Mouse (Mus musculus) cerebellum, adult (tissue): ENCODE measurements at regions not wholly inside any gene's neighbourhood (a gene's known extent, or its start where the extent isn't known, plus 50 kb on each side); places are given as distances from the start of the nearest gene placed in this dataset.
A peak's percentile ranks its signal among the peaks of the same experiment; 100 is the strongest.

Experiments
- ATAC-seq: cut with Nextera tagmentation; 2 replicates; pipeline ENCODE4 v1.9.2; 2017; ENCODE audit warnings: mild to moderate bottlenecking, moderate library complexity, mixed read lengths; ENCODE audit not compliant: insufficient number of reproducible peaks, low FRiP score, low TSS enrichment

DNA sequence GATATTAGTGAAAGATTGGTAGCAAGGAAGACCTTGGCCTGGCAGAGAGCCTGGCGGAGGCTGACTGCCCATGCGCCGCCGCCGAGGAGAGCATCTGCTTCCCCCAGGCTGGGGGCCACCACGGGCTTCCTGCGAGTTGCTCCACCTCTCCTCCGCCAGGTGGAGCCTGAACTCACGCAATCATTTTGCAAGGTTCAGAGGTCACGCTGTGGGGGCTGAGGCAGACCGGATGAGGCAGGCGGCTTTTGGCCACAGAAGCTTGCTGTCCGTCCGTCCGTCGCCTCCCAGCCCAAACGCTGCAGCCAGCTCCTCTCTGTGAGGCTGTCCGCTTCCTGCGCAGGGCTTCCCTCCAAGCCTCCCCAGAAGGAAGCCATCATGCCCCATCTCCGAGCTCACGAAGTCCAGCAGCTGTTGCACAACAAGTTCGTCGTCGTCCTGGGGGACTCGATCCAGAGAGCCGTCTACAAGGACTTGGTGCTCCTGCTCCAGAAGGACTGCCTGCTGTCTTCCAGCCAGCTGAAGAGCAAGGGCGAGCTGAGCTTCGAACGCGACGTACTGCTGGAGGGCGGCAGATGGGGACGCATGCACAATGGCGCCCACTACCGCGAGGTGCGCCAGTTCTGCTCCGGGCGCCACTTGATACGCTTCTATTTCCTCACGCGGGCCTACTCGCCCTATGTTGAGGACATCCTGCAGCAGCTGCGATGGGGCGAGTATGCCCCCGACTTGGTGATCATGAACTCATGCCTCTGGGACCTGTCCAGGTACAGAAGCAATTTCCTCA, 269.3 kb upstream of the Erbb4 start:
- ATAC-seq, result no peak

DNA sequence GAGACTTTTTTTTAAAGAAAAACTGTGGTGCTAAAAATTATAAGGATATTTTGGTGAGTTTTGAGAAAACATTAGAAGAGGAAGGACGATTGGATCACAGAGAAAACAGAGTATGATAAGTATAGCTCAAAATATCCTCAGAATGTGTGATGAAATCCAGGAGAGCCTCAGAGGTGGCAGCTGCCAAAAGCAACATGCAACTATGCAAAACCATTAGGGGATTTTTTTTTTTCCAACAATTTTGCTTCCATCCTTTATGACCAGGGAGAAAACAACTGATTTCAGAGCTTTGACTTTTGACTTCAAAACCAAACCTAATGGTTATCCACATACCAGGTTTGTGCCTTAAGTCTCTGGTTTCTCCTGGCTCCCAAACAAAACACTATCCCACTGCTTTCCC, 267.4 kb upstream of the Erbb4 start:
- ATAC-seq, result no peak

DNA sequence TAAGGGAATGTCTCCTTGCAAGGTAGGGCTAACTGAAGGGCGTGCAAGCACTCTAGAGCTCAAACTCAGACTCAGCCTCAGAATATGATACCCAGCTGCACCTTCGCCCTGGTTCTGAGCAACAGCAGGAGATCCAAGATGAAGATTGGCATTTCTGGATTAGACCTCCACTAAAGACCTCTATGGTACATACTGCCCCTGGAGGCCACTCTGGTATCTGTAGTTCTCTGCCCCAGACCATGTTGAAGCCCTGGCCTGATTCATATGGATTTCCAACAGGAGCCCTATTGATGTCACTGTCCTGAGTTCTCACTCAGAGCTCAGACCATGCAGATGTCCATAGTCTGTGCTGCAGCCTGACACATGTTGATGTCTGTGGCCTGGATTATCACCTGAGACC, 262.2 kb upstream of the Erbb4 start:
- no peak for ATAC-seq

DNA sequence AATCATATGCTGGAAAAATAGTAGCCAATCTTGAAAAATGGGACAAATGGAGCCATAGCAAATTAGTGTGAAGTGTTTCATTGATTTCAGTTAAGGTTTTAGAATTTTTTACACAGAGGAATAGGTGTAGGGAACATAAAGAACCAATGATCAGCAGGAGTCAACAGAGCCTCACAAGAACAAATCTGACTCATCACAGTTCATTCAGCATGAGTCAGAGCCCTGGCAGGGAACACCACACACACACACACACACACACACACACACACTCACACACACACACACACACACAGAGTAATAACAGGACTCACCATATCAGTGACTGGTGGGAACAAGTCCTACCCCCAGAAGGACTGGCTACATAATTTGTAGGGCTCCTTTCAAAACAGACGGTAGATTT, 259.7 kb upstream of the Erbb4 start:
- ATAC-seq, result no peak

DNA sequence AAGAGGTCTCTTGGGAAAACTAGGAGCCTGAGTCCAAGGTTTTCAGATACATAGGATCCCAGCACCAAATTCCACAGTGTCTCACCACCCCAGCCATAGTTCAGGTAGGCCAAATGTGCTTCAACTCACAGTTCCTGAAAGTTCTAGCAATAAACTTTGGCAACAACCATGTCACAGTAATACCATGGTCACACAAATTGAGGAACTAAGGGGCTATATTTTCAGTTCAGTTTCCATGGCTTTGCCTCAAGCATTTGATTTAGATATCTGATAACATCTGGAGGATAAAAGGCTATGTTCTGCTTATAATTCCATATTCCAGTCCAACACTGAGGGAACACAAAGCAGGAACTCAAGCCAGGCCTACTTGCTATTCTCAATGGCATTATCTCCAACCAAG, 256.2 kb upstream of the Erbb4 start:
- ATAC-seq, result no peak

DNA sequence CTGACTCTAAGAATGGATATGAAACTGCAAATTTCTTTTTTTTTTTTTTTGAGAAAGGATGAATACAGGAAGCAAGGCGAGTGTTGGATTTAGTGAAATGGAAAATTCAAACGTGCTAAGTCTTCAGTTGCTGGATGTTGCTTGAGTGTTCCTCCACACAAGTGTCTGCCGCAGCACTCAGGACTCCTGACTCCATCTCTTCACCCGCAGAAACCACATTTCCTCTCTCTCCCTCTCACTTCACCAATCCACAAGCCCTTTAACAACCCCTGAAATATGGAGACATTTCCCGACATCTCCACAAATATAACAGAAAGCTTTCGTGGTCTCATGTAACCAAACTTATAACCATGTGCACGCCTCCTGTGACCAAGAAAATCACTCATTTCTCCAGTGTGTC, 249.7 kb upstream of the Erbb4 start:
- no peak for ATAC-seq

DNA sequence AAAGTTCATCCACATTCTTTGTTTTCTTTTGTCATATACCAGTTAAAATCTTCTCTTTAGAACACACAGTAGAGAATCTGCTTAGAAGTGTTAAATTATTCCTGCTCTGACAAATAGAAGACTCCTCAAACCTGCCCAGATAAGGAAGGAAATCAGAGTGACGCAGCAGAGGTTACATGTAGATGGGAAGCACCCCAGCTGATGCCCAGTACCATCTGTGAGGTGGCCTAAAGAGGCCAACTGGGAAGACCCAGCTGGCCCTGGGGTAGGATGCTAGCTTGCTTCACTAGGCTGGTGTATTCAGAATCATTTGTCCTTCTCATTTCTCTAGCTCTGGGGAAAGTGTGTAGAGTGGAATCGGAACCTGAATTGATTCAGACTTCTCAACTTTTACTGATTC, 242.6 kb upstream of the Erbb4 start:
- ATAC-seq, result no peak

DNA sequence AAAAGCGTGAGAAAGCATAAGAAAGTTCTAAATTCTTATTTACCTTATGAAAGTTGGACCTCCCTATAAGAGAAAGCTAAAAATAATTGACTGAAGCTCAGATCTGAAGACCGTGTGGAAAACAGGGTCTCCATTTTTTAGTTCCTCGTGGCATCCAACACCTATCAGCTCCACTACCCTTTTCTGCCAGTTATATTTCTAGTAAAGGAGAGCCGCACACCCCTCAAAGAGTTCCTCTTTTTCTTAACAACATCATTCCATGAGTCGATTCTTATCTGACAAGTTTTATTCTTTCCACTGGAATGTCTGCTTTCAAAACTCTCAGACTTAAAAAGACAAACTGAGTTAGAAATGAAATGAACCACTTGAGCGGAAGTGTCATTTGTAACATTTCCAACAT, 242.0 kb upstream of the Erbb4 start:
- no peak for ATAC-seq

DNA sequence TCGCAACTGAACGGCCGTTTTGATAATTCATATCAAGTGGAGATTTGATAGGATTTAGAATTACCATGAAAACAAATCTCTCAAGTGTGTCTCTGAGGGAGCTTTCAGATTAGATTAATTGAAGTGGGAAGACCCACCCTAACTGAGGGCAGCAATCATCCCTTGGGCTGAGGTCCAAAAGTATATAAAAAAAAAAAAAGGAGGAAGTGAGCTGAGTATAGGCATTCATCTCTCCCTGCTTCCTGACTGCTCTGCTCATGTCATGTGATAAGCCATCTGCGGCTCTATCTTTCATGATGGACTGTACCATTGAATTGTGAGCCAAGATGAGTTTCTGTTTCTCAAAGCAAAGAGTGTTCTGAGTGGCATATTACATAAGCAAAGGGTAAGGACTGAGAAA, 234.2 kb upstream of the Erbb4 start:
- no peak for ATAC-seq

DNA sequence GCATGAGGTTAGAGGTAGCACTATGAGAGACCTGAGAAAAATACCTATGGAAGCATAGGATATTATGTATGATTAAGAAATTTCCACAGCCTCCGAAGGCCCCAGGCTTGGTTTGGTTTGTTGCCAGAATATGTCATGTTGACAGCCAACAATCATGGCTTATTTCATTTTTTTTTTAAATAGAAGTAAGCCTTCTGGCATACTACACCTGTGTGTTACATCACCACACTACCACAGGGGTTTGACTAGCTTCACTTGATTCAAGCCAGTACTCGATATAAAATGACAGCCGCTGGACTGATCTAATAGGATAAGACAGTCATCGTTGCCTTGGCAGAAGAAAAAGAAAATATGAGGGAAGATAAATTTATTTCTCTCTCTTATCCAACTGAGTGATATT, 232.6 kb upstream of the Erbb4 start:
- no peak for ATAC-seq

DNA sequence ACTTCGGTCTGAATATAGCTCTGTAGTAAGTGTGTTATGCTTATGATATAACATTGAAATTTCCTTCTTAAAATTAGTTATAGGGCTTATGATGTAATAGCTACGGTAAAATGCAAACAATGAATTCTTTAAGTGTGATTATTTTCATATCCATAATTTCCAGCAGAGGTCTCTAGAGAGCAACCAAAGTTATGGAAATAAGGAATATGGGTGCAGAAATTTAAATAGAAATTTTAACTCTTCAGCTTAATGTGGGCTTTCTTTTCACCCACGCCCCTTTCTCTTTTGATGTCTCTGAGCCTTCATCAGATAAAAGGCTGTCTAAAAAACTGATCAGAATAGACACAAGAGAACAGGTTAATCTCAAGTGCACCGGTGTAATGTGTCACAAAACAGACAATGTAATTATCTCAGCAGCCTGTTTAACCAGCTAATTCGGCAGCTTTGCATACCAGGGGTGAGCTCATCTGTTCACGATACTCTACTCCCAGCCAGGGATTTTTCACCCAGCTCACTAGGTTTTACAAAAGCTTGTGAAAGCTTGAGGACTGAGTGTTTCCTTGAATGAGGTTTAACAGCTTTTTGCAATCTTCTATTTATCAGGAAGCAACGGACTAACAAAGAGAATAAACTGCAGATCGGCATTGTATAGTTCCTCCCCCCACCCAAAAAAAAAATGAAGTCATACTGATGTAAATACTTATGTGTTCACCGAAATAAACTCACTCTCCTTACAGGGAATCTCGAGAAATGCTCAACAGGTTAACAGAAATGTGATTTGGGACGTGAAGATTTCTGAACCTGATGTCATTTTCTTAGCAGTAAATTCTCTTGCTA, 223.8 kb upstream of the Erbb4 start:
- 0 out of 2 replicates have a peak, but pooled peaks have one; percentile 40 for ATAC-seq

DNA sequence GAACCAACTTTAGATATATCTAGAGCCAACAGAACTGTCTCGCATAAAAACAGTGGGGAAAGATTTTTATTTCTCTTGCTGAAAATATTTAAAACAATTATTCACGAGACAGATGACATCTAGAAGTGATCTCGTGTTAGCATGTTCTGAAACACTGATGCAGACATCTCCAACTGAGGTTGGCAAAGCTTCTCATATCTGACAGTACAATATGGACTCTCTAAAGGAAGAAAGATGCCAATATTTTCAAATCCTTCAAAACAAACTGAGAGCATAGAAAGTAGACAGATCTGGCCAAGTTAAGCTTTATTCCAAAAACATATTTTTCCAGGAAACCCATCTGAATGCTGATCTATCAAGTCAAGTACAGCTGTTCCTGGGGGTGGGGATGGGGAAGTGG, 221.5 kb upstream of the Erbb4 start:
- ATAC-seq, result no peak

DNA sequence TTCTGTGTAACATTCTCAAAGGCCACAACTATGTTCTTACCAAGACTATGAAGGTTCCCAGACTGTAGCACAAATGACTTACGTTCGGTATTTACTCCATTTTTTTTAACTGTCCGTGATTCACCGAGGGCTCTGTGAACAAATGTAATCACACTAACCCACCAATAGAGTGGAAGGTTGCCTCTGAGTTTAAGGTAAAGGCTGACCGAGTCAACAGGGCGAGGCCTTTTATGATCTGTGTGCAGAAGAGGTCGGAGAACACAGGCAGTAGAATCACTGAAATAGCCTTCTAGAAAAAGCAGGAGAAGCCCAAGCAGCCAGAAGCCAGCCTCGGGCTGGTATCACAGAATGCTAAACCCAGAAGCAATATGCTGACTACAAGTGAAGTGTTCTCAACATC, 218.9 kb upstream of the Erbb4 start:
- ATAC-seq, result no peak

DNA sequence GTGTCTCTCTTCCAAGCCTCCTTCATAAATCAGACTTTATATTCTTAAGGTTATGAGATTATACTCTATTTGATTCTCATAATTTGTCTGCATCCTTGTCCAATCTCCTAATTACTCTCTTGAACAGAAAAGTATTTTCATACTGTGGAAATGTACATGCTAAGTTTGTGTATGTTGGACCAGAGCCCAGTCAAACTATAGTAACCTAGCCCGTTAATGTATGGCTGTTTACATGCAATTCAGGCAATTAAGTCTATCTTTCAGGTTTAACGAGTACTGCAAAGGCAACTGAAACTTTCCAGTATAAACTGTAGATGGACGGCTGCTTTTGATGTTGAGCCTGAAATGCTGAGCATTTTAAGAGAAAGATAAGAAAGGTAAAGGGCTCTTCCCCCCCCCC, 211.7 kb upstream of the Erbb4 start:
- ATAC-seq, result no peak

DNA sequence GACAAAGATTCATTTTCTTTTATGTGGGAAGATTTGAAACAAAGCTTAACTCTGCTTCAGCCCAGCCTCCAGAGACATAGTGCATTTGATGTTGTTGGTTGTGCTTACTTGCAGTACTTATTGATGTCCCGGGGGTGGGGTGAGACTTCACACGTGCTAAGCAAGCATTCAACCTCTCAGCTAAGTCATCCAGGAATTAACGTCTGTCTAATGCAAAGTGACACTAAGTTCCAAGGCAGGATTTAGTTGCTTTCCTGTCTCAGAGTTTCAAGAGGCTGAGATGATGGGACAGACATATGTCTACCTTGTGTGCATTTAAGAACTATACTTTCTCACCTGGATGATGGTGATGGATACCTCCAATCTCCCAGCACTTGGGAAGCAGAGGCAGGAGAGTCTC, 189.0 kb upstream of the Erbb4 start:
- no peak for ATAC-seq

DNA sequence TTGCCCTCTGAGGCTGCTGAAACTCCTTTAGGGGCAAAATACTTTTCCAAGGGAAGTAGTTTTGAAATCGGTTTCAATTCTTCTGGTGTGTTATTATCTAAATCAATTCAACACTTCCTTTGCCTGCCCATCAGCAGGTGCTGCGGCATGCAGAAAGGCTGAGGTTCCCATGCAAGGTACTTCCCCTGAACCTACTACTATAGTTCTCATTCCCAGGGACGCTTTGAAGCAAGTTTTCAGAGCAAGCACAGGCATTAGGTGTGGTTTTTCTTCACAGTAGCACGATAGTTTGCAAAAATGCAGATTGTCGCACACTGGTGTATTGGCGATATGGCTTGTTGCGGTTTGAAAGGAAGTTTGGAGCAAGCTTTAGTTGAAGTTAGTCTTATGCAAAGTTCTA, 183.5 kb upstream of the Erbb4 start:
- ATAC-seq, result no peak

DNA sequence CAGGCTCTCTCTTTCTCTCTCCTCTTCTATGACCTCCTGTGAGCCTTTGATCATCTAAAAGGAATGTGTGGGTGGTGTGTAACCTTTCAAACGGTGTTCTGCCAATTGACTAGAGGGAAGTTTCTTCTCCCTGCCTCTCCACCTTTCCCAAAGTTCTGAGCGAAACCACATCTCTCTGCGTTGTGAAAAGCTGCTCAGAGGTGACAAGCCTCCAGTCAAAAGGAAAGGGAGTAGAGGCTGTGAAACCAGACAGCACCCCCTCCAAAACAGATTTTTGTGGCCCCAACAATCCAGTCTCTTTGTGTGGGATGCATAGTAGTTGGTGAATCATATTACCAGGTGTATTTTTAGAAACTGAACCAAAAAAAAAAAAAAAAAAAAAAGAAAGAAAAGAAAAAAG, 178.5 kb upstream of the Erbb4 start:
- no peak for ATAC-seq

DNA sequence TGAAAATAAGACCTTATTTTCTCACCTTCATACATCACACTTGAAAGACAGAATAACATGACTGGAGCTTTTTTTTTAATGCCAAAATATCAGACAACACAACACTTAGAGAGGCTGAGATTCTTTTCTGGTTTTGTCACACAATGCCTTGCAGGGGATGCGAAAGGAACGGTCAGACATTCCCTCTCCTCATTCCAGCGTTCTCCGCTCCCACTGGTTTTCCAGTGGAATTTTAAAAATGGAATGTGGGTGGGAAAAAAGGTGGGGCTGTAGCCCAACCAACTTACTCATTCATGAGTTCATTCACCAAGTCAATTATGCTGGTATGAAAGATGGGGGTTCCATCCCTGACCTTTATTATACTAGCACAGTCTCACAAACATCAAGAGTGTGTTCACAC, 169.6 kb upstream of the Erbb4 start:
- ATAC-seq, result no peak

DNA sequence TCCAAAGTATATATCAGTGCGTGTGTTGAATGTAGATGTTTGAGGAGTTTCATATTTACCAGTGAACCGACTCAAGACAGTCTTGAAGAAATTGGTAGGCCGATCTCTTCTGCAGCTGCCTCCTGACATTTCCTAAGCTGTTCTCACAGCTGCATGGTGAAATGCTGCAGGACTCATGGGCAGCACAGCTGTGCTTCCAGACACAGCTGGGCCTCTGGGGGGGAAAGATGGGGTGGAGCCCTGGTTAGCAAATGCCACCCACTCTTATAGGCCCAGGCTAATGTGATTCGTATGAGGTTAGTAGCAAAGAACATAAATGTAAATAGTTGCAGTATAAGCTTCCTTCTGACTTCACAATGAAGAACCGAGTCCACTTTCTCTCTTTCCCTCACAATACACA, 139.8 kb upstream of the Erbb4 start:
- no peak for ATAC-seq

DNA sequence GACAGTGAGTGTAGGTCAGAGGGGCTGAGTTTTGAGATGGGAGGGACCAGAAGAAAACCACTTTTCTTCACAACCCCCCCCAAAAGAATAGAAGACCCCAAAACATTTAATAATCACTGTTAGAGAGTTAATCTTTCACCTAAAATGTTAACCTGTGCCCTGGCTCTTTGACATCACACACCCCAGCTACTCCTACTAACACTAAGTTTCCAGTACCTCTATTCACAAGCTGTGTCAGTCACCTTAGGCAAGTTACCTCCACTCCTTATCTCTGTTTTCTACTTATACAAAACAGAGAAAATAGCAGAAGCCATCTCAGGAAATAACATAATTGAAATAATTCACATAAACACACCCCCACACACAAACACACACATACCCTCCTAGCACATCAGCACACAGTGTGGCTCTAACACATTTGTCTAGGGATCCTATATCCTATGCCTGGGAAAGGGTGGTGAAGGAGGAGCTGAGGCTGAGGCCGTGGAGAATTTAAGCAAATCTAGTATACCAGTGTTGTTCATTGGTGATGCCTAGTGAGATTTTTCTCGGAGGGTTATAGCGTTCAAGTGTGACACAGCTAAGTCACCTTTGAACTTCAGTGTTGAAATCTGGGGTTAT, 134.5 kb upstream of the Erbb4 start:
- no peak for ATAC-seq

DNA sequence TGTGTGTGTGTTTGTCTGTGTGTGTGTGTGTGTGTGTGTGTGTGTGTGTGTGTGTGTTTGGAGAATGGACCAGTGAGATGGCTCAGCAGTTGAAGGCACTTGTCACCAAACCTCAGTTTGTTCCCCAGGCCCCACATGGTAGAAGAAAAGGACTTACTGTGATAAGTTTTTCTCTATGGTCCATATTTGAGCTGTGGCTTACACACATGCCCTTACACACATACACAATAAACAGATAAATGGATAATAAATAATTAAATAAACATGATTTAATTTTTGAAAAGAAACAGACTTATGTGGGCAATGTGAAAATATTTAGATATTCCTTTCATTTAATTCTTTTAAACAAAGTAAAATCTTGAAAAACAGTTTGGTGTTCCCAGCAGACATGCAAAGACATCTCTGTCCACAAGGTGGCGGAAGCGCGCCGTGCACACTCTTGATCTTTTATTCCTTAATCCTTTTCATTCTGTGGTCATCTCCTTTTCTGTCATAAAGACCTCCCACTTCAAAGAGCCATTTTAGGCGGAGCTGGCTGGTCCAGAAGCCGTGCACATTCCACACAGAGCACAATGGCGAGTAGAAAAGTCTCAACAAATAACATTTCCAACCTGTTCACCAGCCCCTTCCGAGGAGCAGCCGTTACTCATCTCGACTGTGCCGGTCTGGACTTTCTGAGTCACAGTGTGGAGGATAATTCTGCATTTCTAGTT, 133.8 kb upstream of the Erbb4 start:
- peak; percentile 76 for ATAC-seq
